Mouse (Mus musculus) small intestine, adult 2 months (tissue): ENCODE results near the gene Klhl2.

Source experiments
- CTCF ChIP-seq: fragments of 200-500 bp; IDR thresholded peaks from 2 replicates; pipeline ENCODE4 v1.5.1; 2012; ENCODE audit warnings: low read depth, mild to moderate bottlenecking, control low read depth, inconsistent platforms, low read length, moderate library complexity, mixed read lengths; ENCODE audit not compliant: insufficient replicate concordance, insufficient read length; ENCODE audit errors: extremely low read depth
- POLR2A ChIP-seq: fragments of 200-500 bp; IDR thresholded peaks from 2 replicates; pipeline ENCODE4 v1.6.1; 2012; ENCODE audit warnings: low read depth, mild to moderate bottlenecking, control low read depth, inconsistent platforms, low read length, moderate library complexity

GRCm38 (mm10) chr8:64832581-64833135, 17.2 kb downstream of the Klhl2 start:
- TF ChIP-seq CTCF, result no peak
- TF ChIP-seq POLR2A, result no peak
